Mouse (Mus musculus): ENCODE results near the gene Olfr868. TPM values are rescaled to one million over a fixed set of nuclear protein-coding genes. Genes with fewer than 3 reads are reported as not detected.

Olfr868 gene
- polyA plus RNA-seq, 1 experiment from 2014 or later: not detected

Other genes with a start within 250 kb of the Olfr868 start
- not detected in 2 replicates for gene Olfr860, start 248.9 kb upstream of the Olfr868 start, polyA plus RNA-seq (2014; fragmentation: Nextera tagmentation; extraction: Ambion mirVana)
- gene Olfr862, start 210.6 kb upstream of the Olfr868 start, polyA plus RNA-seq (2014; fragmentation: Nextera tagmentation; extraction: Ambion mirVana): not detected in 2 replicates
- gene Olfr77, start 181.8 kb upstream of the Olfr868 start, polyA plus RNA-seq (2014; fragmentation: Nextera tagmentation; extraction: Ambion mirVana): 0.17 and 0.22 TPM in 2 replicates
- gene Olfr866, start 70.6 kb upstream of the Olfr868 start, polyA plus RNA-seq (2014; fragmentation: Nextera tagmentation; extraction: Ambion mirVana): not detected in 2 replicates
- gene Olfr867, start 41.1 kb upstream of the Olfr868 start, polyA plus RNA-seq (2014; fragmentation: Nextera tagmentation; extraction: Ambion mirVana): not detected in 2 replicates
- gene Olfr869, start 30.4 kb downstream of the Olfr868 start, polyA plus RNA-seq (2014; fragmentation: Nextera tagmentation; extraction: Ambion mirVana): not detected in 2 replicates
- not detected in 2 replicates for gene Olfr870, start 75.4 kb downstream of the Olfr868 start, polyA plus RNA-seq (2014; fragmentation: Nextera tagmentation; extraction: Ambion mirVana)
- not detected in 2 replicates for gene Olfr871, start 113.6 kb downstream of the Olfr868 start, polyA plus RNA-seq (2014; fragmentation: Nextera tagmentation; extraction: Ambion mirVana)
- not detected in 2 replicates for gene Olfr872, start 138.5 kb downstream of the Olfr868 start, polyA plus RNA-seq (2014; fragmentation: Nextera tagmentation; extraction: Ambion mirVana)
- not detected in 2 replicates for gene Olfr39, start 183.7 kb downstream of the Olfr868 start, polyA plus RNA-seq (2014; fragmentation: Nextera tagmentation; extraction: Ambion mirVana)
- not detected in 2 replicates for gene Olfr873, start 199.9 kb downstream of the Olfr868 start, polyA plus RNA-seq (2014; fragmentation: Nextera tagmentation; extraction: Ambion mirVana)
- not detected in 2 replicates for gene Olfr18, start 237.5 kb downstream of the Olfr868 start, polyA plus RNA-seq (2014; fragmentation: Nextera tagmentation; extraction: Ambion mirVana)

Measured in forebrain, embryonic 14.5 days (tissue).